Mouse (Mus musculus): ENCODE data around the gene Fez2.

The Fez2 gene

GRCm38 (mm10) chr17:78408386-78408785 lies 9.6 kb downstream of the Fez2 start:
- DNase-seq (ENCODE audit: low spot score in 2 of 2): no peak

GRCm38 (mm10) chr17:78407581-78407980 lies 10.4 kb downstream of the Fez2 start:
- no peak for DNase-seq (ENCODE audit: low spot score in 2 of 2)

- no peak for DNase-seq (ENCODE audit: low spot score in 2 of 2)
These were observed 11.1 kb downstream of the Fez2 start for GRCm38 (mm10) chr17:78406854-78407253.

- DNase-seq (ENCODE audit: low spot score in 2 of 2): no peak
These were observed 12.6 kb downstream of the Fez2 start for GRCm38 (mm10) chr17:78405336-78405735.

- DNase-seq (ENCODE audit: low spot score in 2 of 2): no peak
These were observed 14.1 kb downstream of the Fez2 start for GRCm38 (mm10) chr17:78403804-78404203.

- no peak for DNase-seq (ENCODE audit: low spot score in 2 of 2)
These were observed 14.7 kb downstream of the Fez2 start for GRCm38 (mm10) chr17:78403229-78403628.

- DNase-seq (ENCODE audit: low spot score in 2 of 2): no peak
These were observed 15.8 kb downstream of the Fez2 start for GRCm38 (mm10) chr17:78402174-78402573.

- DNase-seq (ENCODE audit: low spot score in 2 of 2): no peak
These were observed 16.2 kb downstream of the Fez2 start for GRCm38 (mm10) chr17:78401713-78402112.

- DNase-seq (ENCODE audit: low spot score in 2 of 2): no peak
These were observed 16.6 kb downstream of the Fez2 start for GRCm38 (mm10) chr17:78401311-78401710.

- DNase-seq (ENCODE audit: low spot score in 2 of 2): peak; percentile 33 to 40
These were observed 17.7 kb downstream of the Fez2 start for GRCm38 (mm10) chr17:78400130-78400840.

GRCm38 (mm10) chr17:78392401-78393087 lies 25.4 kb downstream of the Fez2 start:
- DNase-seq (ENCODE audit: low spot score in 2 of 2): no peak

- no peak for DNase-seq (ENCODE audit: low spot score in 2 of 2)
These were observed 28.4 kb downstream of the Fez2 start for GRCm38 (mm10) chr17:78389573-78389972.

- no peak for DNase-seq (ENCODE audit: low spot score in 2 of 2)
These were observed 29.7 kb downstream of the Fez2 start for GRCm38 (mm10) chr17:78388101-78388847.

- no peak for DNase-seq (ENCODE audit: low spot score in 2 of 2)
These were observed 30.3 kb downstream of the Fez2 start for GRCm38 (mm10) chr17:78387665-78388064.

- no peak for DNase-seq (ENCODE audit: low spot score in 2 of 2)
These were observed 35.6 kb downstream of the Fez2 start for GRCm38 (mm10) chr17:78382321-78382720.

GRCm38 (mm10) chr17:78379730-78380245 lies 38.2 kb downstream of the Fez2 start:
- no peak for DNase-seq (ENCODE audit: low spot score in 2 of 2)

GRCm38 (mm10) chr17:78379079-78379729 lies 38.7 kb downstream of the Fez2 start:
- no peak for DNase-seq (ENCODE audit: low spot score in 2 of 2)

GRCm38 (mm10) chr17:78376587-78376986 lies 41.4 kb downstream of the Fez2 start:
- DNase-seq (ENCODE audit: low spot score in 2 of 2): no peak

GRCm38 (mm10) chr17:78374756-78375155 lies 43.2 kb downstream of the Fez2 start:
- no peak for DNase-seq (ENCODE audit: low spot score in 2 of 2)

GRCm38 (mm10) chr17:78373849-78374248 lies 44.1 kb downstream of the Fez2 start:
- DNase-seq (ENCODE audit: low spot score in 2 of 2): no peak

GRCm38 (mm10) chr17:78373174-78373573 lies 44.8 kb downstream of the Fez2 start:
- no peak for DNase-seq (ENCODE audit: low spot score in 2 of 2)

GRCm38 (mm10) chr17:78370445-78370844 lies 47.5 kb downstream of the Fez2 start:
- peak in 1 of 2 experiments; percentile 35 for DNase-seq (ENCODE audit: low spot score in 2 of 2)

Measured in thymus, postnatal 10 days (tissue).